Mouse (Mus musculus) heart, adult 11 months (tissue): ENCODE measurements at regions not wholly inside any gene's neighbourhood (a gene's known extent, or its start where the extent isn't known, plus 50 kb on each side); places are given as distances from the start of the nearest gene placed in this dataset.
A peak's percentile ranks its signal among the peaks of the same experiment; 100 is the strongest.

ENCODE experiments used
- DNase-seq: peaks from one replicate; pipeline ENCODE4 v3.0.0; 2022

DNA sequence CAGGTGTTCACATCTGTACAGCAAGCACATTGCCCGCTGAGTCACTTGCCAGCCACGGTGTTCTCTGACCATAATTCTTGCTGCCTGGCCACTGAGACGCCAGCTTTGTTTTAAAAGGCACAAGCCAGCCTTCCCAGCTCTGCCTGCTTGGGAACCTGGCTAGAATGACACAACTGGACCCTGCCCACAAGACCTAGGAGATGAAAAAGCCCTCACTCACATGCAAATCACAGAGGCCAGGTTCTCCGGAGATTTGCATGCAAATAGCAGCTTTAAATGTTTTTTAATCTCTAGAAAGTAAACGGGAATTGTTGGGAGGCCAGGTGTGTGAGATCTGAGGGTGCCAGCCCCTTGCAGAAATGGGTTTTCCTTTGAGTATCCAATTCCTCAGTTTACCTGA is 71.9 kb downstream of the 1810010D01Rik start:
- DNase-seq = no peak

DNA sequence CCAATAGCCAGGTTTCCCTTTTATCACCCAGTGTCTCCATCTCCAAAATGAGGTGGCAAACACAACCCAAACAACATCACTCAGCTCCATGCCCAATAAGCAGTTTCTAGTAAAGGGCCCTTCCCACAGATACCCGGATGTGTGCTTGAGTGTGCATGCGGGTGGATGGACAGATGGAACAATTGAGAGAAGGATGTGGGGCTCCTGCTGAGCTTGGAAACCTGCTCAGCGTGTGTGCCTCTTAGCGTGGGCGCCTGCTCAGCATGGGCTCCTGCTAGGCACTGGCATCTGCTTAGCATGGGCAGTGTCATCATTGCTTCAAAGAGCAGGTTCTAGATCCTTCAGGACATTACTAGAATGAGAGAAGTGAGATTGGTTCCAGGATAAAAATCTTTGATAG is 75.4 kb downstream of the 1810010D01Rik start:
- DNase-seq = no peak

DNA sequence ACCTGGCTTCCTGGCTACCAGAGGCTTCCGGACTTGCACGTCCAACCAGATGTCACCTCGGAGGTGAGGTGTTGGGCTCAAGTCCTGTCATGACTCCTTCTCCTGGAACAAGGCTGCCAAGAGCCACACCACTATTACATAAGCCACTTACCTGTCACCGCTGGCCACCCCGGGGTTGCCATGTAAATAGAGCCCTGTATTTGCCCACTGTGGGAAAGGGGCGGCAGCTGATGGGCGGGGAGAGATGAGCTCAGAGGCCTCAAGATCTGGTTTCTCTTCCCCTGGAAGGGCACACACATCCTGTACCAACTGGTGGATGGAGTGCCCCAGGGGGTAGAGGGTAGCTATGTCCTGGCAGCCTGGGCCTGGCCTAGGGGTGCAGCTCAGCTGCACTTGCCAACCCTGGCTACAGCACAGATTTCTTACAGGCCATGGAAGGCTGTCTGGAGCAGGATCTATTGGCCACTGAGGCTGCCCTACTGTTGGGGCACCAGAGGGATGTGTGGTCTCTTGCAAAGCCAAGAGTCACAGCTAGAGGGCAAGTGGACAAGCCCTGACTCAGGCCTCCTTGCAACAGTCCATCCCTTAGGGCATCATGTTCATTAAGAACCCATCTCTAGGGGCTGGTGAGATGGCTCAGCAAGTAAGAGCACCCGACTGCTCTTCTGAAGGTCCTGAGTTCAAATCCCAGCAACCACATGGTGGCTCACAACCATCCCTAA is 76.3 kb downstream of the 1810010D01Rik start:
- DNase-seq = peak; percentile 93

DNA sequence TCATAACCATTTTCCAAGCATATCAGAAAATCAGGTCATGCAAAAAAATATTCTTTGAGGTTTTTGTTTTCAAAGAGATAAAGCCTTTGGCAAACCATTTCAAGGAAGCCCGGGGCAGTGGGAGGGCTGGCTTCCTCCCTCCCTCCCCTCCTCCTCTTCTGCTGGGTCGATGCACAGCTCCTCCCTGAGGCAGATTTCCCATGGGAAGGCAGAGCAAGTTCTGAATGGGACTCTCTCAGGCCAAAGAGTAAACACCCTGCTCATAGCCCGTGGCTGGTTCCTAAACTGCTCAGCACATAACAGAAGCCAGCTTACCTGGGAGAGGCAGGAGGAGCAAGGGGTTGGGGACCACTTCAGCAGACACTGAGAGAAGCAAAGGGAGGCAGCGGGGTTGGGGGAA is 77.9 kb downstream of the 1810010D01Rik start:
- DNase-seq = peak; percentile 94

GRCm38 (mm10) chr7:145127661-145128060 is 80.3 kb downstream of the 1810010D01Rik start:
- no peak for DNase-seq

DNA sequence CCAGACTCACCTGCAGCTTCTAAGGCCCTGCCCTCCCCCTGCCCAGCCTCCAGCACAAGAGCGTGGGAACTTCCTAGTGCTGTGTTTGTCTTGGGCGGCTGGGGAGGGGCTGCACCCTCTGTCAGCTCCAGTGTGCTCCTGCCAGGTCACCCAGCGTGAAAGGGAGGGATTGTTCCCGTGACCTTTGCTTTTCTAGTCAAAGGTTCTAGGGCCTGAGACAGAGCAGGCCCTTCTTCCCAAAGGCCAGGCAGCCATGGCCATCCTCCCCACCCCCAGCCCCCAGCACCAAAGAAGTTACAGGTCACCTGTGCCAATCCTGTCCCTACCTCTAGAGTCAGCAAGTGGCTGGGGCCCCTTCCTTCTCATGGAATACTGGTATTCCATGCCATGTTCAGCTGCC is 80.7 kb downstream of the 1810010D01Rik start:
- no peak for DNase-seq

- no peak for DNase-seq
These were observed 83.8 kb downstream of the 1810010D01Rik start for GRCm38 (mm10) chr7:145123996-145124601.

- peak; percentile 95 for DNase-seq
These were observed 85.4 kb downstream of the 1810010D01Rik start for GRCm38 (mm10) chr7:145122471-145122870.

DNA sequence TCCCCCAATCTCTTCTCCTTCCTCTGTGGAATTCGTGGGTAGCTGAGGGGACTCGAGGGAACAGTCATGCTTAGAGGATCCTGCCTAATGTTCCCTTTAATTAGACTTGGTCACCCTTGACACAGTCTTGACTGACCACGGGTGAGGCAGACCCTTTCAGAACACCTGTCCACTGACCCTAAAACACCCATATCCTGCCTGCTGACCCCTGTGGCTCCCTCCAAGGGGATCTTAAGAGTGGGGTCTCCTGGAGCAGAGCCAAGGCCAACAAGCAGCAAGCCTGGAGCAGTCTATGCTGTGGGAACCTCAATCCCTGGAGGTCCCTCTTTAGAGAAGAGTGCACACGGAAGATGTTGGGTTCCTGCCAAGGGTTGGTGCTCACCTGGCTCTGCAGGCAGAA is 89.5 kb downstream of the 1810010D01Rik start:
- DNase-seq = no peak

DNA sequence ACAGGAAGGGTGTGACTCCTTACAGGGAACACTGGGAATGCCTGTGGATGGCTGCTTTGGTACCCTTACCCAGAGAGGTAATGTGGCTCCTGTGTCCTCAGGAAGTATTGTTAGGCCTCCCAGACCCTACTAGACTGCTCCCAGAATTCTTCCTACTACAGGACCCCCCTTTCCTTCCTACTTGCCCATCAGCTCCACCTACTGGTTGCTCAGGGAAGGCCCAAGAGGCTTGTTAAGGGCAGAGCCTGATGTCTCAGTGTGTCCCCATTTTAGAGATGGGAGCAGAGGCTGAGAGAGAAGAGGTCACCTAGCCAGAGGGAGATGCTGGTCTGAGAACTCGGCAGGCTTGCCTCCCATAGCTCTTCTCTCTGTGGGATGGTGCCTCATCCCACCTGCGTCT is 93.3 kb downstream of the 1810010D01Rik start:
- peak; percentile 95 for DNase-seq

- DNase-seq = peak; percentile 94
These were observed 93.8 kb downstream of the 1810010D01Rik start for GRCm38 (mm10) chr7:145114145-145114544.

DNA sequence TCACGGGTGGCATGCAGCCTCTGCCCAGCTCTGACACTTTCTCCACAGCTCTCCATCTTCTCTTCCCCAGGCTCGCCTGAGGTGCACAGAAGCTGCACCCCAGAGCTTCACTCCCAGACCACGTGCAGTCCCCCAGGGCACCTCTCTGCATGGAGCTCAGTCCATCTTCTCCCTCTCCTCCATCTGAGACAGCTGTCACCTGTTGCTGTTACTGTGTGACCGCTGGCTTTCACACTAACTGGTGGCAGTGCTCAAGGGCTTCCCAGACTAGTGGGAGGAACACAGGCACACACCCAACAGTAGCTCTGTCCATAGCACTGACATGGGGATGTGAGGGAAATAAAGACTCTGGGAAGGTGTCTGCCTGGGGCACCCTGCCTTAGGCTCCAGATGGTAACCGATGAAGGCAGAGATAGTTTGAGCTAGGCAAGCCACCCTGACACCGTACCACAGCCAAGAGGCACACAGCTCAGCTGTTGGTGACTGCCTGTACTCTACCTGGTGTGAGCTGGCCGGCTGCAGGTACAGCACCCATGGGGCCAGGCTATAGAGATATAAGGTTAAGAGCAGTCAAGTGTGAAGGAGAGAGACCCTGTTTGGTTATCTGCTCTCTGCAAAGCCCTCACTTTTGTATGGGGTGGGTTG is 94.9 kb downstream of the 1810010D01Rik start:
- DNase-seq = peak; percentile 90

DNA sequence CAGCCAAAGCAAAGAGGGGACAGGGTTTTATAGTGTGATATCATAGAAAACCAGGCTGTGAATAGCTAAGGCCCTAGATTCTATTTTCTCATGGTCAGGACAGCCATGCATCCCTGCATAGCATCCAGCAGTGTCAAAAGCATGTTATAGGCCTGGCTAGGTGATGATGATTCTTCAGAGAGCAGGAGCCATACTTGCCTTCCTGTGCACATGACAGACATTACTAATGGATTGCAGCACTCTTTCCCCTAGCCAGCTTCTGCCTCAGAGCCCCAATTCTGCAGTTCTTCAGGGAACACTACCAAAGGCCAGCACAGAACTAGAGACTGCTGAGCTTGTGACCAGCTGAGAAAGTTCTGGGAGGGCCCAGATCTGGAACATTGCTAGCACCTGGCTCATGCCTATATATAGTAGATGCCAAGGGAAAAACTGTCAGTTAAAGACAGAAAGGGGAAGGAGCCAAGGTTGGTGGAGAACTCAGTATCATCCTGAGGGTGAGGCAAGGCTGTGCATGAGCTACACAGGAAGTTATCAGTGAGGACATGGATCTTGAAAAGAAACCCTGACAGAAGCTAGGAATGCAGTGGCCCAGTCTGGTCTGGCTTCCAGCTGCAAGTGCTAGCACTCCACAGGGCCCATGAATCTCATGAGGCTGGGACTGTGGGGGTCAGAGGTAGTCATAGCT is 95.6 kb downstream of the 1810010D01Rik start:
- peak; percentile 96 for DNase-seq

DNA sequence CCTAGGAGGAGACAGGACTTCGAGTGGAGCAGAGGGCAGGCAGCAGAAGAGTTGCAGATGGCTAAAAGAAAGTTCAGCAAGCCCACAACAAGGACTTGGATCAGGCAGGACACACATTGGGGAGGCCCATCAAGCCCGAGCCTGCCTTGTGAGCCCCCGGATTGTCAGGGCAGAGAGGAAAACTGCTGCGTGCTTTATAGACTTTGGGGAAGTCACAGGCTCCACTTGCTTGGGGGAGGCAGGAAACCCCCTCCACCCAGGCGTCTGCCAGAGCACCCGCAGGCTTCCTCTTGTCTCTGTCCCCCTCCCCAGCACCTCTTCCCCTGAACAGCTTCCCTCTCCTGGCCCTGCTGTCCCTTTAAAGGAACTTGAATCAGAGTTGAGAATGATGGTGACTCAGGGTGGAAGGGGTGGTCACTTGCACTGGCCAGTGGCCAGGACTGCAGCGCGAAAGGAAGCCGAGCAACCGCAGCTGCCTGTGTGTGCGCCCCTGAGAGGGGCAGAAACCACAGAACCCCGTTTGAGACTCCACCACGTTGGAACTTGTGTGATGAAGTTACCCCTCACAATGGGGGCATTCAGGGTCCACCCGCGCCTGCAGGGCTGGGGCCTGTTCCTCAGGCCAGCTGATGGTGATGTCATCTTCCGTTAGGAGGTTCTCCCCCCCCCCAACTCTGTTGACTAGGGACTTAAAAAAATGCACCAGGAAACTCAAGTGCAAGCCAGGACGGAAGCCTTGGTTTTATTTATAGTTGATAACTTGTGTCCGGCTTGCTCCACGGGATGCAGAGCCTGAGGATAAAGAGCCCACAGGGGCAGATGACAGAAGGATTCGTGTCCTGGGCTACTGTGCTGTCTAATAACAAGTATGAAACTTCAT is 96.4 kb downstream of the 1810010D01Rik start:
- DNase-seq = peak; percentile 99

GRCm38 (mm10) chr7:145110657-145111251 is 97.2 kb downstream of the 1810010D01Rik start:
- peak; percentile 99 for DNase-seq

GRCm38 (mm10) chr7:145110028-145110427 is 97.9 kb downstream of the 1810010D01Rik start:
- DNase-seq = peak; percentile 90

GRCm38 (mm10) chr7:145109471-145109870 is 98.4 kb downstream of the 1810010D01Rik start:
- peak; percentile 93 for DNase-seq

- peak; percentile 91 for DNase-seq
These were observed 98.9 kb downstream of the 1810010D01Rik start for GRCm38 (mm10) chr7:145108994-145109393.

- DNase-seq = peak; percentile 97
These were observed 100.2 kb downstream of the 1810010D01Rik start for GRCm38 (mm10) chr7:145107575-145108170.

GRCm38 (mm10) chr7:145106494-145106849 is 101.4 kb downstream of the 1810010D01Rik start:
- DNase-seq = peak; percentile 98

DNA sequence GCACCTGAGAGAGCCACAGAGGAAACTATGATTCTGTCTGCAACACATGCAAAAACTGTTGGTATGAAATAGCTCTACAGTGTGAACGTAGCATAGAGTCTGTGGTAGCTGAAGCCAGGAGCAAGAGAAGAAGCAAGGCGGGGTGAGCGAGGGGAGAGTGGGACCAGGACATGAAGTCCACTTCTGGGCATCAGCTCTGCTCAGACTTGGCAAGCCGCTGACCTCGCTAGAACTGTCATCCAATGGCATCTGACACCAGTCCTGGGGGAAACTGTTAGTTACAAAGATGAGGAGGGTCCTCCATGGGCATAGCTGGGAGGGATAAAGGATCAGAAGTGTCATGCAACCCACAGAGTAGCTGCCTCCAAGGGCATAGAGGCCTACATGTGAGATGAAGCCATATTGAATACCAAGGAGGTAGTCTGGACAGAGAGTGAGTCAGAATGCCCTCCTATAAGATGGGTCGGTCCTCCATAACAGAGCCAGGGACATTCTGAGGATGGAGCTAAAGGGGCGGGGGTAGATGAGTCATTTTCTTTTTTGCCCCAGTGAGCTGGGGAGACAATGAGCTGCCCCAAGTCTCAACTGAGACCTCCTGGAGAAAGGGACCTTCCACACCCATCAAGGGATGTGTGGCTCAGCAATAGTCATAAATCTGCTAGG is 102.0 kb downstream of the 1810010D01Rik start:
- peak; percentile 93 for DNase-seq
